Mouse (Mus musculus) liver, embryonic 13.5 days (tissue): ENCODE measurements around the gene Cnpy4. TPM values are rescaled to one million over a fixed set of nuclear protein-coding genes. Genes with fewer than 3 reads are reported as not detected.

ENCODE experiments used
- ATAC-seq: fragments of 200-750 bp; cut with Nextera tagmentation; 2 replicates; pipeline ENCODE4 v1.8.0; 2017; ENCODE audit warnings: low read depth, mild to moderate bottlenecking, moderate number of reproducible peaks, moderate library complexity
- DNase-seq: peaks from one replicate; pipeline ENCODE4 v3.0.0; 2022
- H3K27ac ChIP-seq: fragments of 300-500 bp; sonication (generic); 2 replicates; pipeline ENCODE4 v1.5.1; 2015; ENCODE audit warnings: moderate library complexity, mild to moderate bottlenecking, inconsistent platforms
- H3K27me3 ChIP-seq: fragments of 300-500 bp; sonication (generic); 2 replicates; pipeline ENCODE4 v1.6.1; 2015; ENCODE audit warnings: mild to moderate bottlenecking, inconsistent platforms
- H3K36me3 ChIP-seq: fragments of 300-500 bp; sonication (generic); 2 replicates; pipeline ENCODE4 v1.6.1; 2015; ENCODE audit warnings: mild to moderate bottlenecking, inconsistent platforms
- H3K4me1 ChIP-seq: fragments of 300-500 bp; sonication (generic); replicated peaks from 2 replicates; pipeline ENCODE4 v1.6.1; 2015; ENCODE audit warnings: inconsistent platforms
- H3K4me2 ChIP-seq: fragments of 300-500 bp; sonication (generic); 2 replicates; pipeline ENCODE4 v1.6.1; 2015; ENCODE audit warnings: inconsistent platforms, mild to moderate bottlenecking, moderate library complexity
- H3K4me3 ChIP-seq: fragments of 300-500 bp; sonication (generic); replicated peaks from 2 replicates; pipeline ENCODE4 v1.5.1; 2015; ENCODE audit warnings: mild to moderate bottlenecking, inconsistent platforms
- H3K9ac ChIP-seq: fragments of 300-500 bp; sonication (generic); 2 replicates; pipeline ENCODE4 v1.6.1; 2015; ENCODE audit warnings: mild to moderate bottlenecking, inconsistent platforms
- H3K9me3 ChIP-seq: fragments of 300-500 bp; sonication (generic); replicated peaks from 2 replicates; pipeline ENCODE4 v1.6.1; 2016; ENCODE audit warnings: inconsistent platforms
- WGBS: fragments of 180-500 bp; shearing (Covaris S2); methylation state at CpG from one replicate; pipeline ENCODE4 v1.1.7; 2015; ENCODE audit not compliant: insufficient replicate concordance; 5-methylcytosine and 5-hydroxymethylcytosine counted together
- polyA plus RNA-seq: library from polyadenylated mRNA; unstranded; fragments of >200 nt; fragmentation: Nextera tagmentation; extraction: Ambion mirVana; gene quantifications from 2 replicates; pipeline ENCODE4 v1.2.1, GENCODE M21; 2015

The Cnpy4 gene
- polyA plus RNA-seq, 1 experiment from 2014 or later = 17.6 TPM

DNA sequence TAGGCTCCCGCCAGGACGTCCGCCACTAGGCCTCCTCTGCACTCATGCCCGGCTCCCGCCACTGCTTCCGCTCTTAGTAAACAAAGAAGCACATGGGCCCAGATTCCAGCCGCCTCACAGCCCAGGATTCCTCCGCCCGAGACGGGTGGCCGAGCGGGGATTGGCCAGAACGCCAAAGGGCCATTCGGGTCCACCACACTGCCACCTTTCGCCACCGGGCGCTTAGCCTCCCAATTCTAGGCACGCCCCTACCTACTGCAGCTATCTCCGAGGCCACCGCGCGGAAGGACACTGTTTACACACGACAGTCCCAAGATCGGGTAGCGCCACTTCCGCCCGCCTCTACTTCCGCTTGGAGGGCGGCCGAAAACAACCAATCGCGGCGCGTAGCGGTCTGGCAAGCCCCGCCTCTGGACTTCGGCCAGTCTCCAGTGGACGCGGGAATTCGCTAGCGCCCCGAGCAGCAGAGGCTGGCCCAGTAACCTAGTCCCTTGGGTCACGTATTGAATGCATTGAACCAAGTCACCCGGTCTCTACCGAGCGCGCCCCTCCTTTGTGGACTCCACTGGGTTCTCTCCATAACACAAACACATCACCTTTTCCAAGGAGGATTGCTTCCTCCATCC lies 16.2 kb upstream of the Cnpy4 start:
- peak; percentile 84 for ATAC-seq
- no peaks in the 10 kb centered on the region for H3K27me3 ChIP-seq
- H3K36me3 ChIP-seq = peaks cover 62% of the 10 kb centered on the region
- peaks cover 59% of the 10 kb centered on the region for H3K4me1 ChIP-seq
- H3K9me3 ChIP-seq = no peaks in the 10 kb centered on the region
- DNase-seq = peak; percentile 94
- peak overlapping the region; percentile 92 for H3K4me3 ChIP-seq
- H3K4me2 ChIP-seq = peak overlapping the region; percentile 93
- peak overlapping the region; percentile 99 for H3K27ac ChIP-seq
- under 1% methylated on average over 47 of the region's 47 CpGs for WGBS
- peak overlapping the region; percentile 95 for H3K9ac ChIP-seq

DNA sequence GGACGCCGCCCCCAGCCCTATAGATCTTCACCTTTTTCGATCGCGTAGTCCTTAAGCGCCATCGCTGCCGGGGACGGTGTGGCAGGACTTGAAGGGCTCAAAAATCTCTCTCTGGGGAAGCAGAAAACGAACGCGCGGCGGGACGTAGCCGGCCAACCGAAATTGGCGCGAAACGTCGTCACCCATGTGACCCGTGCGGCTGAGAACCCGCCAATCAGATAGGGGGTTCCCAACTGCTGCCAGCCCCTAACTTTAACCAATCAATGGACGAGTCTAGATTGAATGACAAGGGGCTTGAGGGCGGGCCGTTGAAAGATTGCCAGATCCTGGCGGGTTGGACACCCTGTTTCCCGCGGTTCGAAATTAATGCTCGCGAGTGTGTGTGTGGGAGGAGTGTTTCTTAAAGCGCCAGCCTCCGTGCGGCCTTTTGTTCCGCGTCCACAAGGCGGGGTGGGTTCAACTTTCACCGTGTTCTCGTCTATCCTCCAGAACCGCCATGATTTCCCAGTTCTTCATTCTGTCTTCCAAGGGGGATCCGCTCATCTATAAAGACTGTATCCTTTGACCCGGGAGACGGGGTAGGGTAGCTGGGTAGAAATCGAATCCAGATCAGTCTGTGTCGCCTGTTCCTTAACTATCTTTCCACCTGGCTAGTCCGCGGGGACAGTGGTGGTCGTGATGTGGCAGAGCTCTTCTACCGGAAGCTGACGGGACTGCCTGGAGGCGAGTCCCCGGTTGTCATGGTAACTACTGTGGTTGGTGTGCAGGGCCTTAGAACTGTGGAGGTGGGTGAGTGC lies 15.4 kb upstream of the Cnpy4 start, which contains the start of the genes Ap4m1 and Mcm7:
Gene Ap4m1, plus strand, starts transcription at position 308 of the 797 bp plus-strand sequence.
Gene Mcm7, minus strand, starts transcription at position 728 of the 797 bp plus-strand sequence.
- DNase-seq (peak; percentile 95), ATAC-seq (peak; percentile 84)
- Histone ChIP-seq H3K4me3 (peak within 1 kb of the TSS; percentile 92), H3K4me1 (peaks cover 53% of the 10 kb centered on the region), H3K36me3 (peaks cover 62% of the 10 kb centered on the region), H3K4me2 (peak within 1 kb of the TSS; percentile 93), H3K27ac (peak within 1 kb of the TSS; percentile 99), H3K9me3 (no peaks in the 10 kb centered on the region), H3K27me3 (no peaks in the 10 kb centered on the region), H3K9ac (peak within 1 kb of the TSS; percentile 95)
- WGBS = under 1% methylated on average over 54 of the region's 54 CpGs

DNA sequence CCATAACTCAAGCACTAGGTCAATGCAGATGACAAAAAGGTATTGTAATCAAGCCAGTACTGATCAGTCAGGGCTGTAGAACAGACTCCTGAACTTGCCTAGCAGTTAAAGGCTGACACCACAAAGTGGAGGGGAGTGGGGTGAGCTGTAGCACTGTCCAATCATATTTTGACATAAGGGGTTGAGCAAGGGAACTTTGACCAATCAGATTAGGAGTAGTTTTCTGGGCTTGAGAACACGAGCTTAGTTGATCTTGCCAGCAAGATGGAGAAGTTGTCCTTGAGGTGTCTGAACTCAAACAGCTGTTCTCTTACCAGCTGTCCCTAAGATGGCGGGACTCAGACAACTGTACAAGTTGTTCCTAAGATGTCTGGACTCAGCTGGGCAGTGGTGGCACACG lies 14.1 kb upstream of the Cnpy4 start:
- no peaks in the 10 kb centered on the region for H3K27me3 ChIP-seq
- peak overlapping the region; percentile 99; the same call in 1 of the 2 replicates for H3K27ac ChIP-seq
- DNase-seq = no peak
- peaks cover 62% of the 10 kb centered on the region for H3K36me3 ChIP-seq
- peak overlapping the region; percentile 92 for H3K4me3 ChIP-seq
- peaks cover 43% of the 10 kb centered on the region for H3K4me1 ChIP-seq
- 64% methylated on average over 3 of the region's 3 CpGs for WGBS
- peak overlapping the region; percentile 93 for H3K4me2 ChIP-seq
- H3K9ac ChIP-seq = peak overlapping the region; percentile 95
- H3K9me3 ChIP-seq = no peaks in the 10 kb centered on the region
- no peak for ATAC-seq

DNA sequence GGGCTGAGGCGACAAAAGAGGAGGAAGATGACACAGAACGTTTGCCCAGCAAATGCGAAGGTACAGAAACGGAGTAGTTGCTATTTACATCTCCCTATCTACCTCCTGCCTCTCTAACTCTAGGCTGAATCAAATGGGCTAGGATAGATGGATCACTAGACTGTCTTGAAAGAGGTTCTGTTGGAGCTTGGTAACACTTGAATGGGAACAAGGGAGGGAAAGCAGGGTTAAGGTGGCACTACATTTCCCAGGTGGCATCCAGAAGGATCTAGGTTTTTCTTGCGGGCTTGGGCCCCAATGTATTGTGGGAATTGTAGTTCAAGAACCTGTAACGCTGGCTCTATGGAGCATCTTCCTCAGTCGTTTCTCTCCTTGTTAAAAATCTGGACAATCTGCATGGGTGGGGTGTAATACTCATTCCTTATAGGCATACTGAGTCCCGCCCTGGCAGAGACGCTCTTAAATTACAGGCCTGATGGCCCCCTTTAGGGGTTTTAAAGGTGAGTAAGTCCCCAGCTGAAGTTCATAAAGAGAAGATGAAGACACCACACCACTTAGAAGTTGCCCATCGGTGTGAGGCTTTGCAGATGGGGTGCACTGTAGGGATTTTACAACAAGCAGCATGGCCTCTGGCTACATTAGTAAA lies 499 bp downstream of the Cnpy4 start:
- ATAC-seq (peak; percentile 79), DNase-seq (peak; percentile 67)
- Histone ChIP-seq H3K9me3 (no peaks in the 10 kb centered on the region), H3K27me3 (no peaks in the 10 kb centered on the region), H3K4me1 (peaks cover 36% of the 10 kb centered on the region), H3K36me3 (peaks cover 36% of the 10 kb centered on the region), H3K4me3 (peak overlapping the region; percentile 81), H3K27ac (peak overlapping the region; percentile 84), H3K9ac (peak overlapping the region; percentile 84), H3K4me2 (peak overlapping the region; percentile 84)
- WGBS = under 1% methylated on average over 10 of the region's 10 CpGs

DNA sequence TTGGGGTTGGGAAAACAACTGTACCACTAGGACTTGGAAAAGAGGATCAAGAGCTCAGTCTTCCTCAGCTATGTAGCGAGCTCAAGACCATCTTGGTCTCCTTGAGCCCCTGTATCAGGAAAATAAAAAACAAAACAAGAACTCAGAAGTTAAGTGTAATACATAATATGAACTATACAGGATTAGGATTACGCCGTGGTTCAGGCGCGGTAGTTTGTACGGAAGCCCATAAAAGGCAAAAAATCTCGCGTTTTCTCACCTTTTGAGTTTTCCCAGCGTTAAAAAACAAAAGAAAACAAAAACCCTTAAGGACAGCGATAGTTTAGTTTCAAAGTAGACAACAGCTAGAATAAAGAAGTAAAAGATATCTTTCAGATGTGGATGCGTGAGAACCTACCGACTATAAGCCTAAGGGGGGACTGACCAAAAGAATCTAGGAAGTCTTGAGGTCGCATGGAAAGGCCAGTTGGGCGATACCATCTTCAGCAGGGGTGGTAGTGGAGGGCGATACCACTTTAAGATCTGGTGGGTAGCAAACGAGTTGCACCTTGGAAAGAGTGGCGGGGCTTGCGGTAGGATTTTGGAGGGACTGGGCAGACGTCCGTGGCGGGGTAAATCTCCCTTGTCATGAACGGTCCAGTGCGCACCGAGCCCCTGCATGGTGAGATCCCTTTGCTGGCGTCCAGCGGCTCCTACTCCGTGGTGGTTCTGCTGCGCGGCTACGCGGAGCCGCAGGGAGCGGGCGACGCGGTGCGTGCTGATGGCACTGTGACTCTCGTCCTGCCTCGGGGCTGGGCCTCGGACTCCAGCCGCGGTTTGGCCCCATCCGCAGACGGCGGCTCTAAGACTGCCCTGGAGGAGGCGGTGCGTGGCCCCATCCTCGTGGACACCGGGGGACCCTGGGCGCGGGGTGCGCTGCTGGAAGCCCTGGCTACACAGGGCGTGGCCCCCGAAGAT lies 6.8 kb downstream of the Cnpy4 start, which contains the start of gene Mblac1:
Gene Mblac1, plus strand, starts transcription at position 544 of the 957 bp plus-strand sequence.
- Histone ChIP-seq H3K4me1 (peaks cover 20% of the 10 kb centered on the region), H3K36me3 (peaks cover 20% of the 10 kb centered on the region), H3K9ac (peak within 1 kb of the TSS; percentile 87), H3K9me3 (no peaks in the 10 kb centered on the region), H3K27me3 (no peaks in the 10 kb centered on the region), H3K27ac (peak within 1 kb of the TSS; percentile 77), H3K4me3 (peak within 1 kb of the TSS; percentile 76), H3K4me2 (peak within 1 kb of the TSS; percentile 98)
- DNase-seq (peak; percentile 80), ATAC-seq (peak; percentile 85)
- 6% methylated on average over 54 of the region's 54 CpGs for WGBS

DNA sequence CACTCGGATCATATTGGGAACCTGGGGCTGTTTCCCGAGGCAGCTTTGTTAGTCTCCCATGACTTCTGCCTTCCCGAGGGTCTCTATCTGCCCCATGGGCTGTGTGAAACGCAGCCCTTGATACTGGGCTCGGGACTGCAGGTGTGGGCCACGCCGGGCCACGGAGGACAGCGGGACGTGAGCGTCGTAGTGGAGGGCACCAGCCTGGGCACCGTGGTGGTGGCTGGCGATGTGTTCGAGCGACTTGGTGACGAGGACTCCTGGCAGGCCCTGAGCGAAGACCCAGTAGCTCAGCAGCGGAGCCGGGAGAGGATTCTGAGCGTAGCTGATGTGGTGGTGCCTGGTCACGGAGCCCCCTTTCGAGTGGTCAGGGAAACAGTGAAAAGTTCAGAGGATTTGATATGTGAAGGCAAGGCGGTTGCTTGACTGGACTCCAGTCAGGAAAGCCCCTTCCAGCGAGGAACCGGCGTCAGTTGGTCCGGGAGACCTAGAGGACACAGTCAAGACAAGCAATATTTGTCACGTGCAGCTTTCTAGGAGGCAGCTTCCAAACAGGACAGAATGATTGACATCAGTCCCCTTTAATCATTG lies 7.6 kb downstream of the Cnpy4 start:
- peaks cover 20% of the 10 kb centered on the region for H3K4me1 ChIP-seq
- H3K9me3 ChIP-seq = no peaks in the 10 kb centered on the region
- ATAC-seq = peak; percentile 56
- H3K4me2 ChIP-seq = peak overlapping the region; percentile 98
- peak overlapping the region; percentile 87 for H3K9ac ChIP-seq
- peaks cover 20% of the 10 kb centered on the region for H3K36me3 ChIP-seq
- H3K4me3 ChIP-seq = peak overlapping the region; percentile 76
- no peaks in the 10 kb centered on the region for H3K27me3 ChIP-seq
- DNase-seq = no peak
- H3K27ac ChIP-seq = peak overlapping the region; percentile 77
- WGBS = 2% methylated on average over 29 of the region's 29 CpGs

DNA sequence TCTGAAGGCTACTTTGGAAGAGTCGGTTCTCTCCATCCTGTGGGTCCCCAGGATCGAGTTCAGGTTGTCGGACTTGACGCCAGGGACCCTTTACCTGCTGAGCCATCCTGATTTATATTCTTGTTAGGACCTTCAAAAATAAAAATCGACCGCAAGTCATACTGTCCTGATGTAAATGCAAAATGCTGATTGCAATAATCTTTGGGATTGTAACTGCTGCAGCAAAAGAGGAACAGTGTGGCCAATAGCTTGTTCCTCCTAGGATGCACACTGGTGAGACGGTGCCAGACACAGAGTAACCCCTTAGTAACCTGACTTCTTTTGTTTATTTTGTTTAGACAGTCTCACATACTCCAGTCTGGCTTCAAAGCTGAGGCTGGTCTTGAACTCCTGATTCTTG lies 8.2 kb downstream of the Cnpy4 start:
- no peak overlapping the region for H3K27ac ChIP-seq
- ATAC-seq = no peak
- peak overlapping the region; percentile 98 for H3K4me2 ChIP-seq
- peak overlapping the region; percentile 76; the same call in 1 of the 2 replicates for H3K4me3 ChIP-seq
- H3K36me3 ChIP-seq = peaks cover 18% of the 10 kb centered on the region
- DNase-seq = no peak
- no peaks in the 10 kb centered on the region for H3K9me3 ChIP-seq
- WGBS = 66% methylated on average over 7 of the region's 7 CpGs
- H3K27me3 ChIP-seq = no peaks in the 10 kb centered on the region
- peaks cover 20% of the 10 kb centered on the region for H3K4me1 ChIP-seq
- 0 out of 2 replicates have a peak overlapping the region, but pooled peaks have one; percentile 87 for H3K9ac ChIP-seq

DNA sequence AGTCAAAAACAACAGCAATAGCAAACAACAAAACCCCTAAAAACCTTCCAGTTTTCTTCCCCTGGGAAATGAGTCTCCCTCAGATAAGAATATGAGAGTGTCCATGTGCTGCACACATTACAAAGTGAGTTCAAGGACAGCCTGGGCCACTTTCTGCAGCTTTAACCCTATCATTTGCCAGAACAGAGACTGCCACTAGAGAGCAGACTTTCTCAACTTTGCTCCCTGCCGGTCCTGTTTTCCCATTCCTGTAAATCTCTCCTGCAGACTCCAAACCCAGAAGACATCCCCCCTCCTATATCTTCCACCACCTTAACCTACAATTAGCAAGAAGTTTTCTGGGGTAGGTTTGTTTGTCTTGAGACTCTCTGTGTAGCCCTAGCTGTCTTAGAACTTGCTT lies 12.3 kb downstream of the Cnpy4 start:
- 14% methylated on average over 1 of the region's 1 CpGs for WGBS
- Histone ChIP-seq H3K36me3 (no peaks in the 10 kb centered on the region), H3K27me3 (no peaks in the 10 kb centered on the region), H3K4me2 (no peak overlapping the region), H3K4me1 (peaks cover 11% of the 10 kb centered on the region), H3K27ac (no peak overlapping the region), H3K4me3 (no peak overlapping the region), H3K9ac (no peak overlapping the region), H3K9me3 (peaks cover 3% of the 10 kb centered on the region; the same call in 1 of the 2 replicates)
- ATAC-seq = no peak
- no peak for DNase-seq

DNA sequence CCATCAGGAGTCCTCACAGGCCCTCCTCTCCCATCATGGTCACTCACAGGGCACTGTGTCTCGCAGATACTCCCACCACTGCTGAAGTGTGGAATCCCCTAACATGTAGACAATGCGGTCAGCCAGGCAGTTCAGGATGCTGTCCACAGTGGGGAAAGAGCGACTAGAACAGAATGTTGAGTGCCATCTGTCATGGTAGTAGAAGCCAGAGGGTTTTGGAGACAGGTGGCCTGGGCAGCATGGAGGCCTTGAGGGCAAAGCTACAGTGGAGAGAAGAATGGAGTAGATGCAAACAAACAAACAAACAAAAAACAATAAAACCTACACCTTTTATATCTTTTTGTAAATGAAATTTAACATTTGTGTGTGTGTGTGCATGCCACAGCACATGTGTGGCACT lies 14.8 kb downstream of the Cnpy4 start:
- Histone ChIP-seq H3K4me2 (no peak overlapping the region), H3K36me3 (no peaks in the 10 kb centered on the region), H3K27ac (no peak overlapping the region), H3K27me3 (no peaks in the 10 kb centered on the region), H3K4me3 (no peak overlapping the region), H3K9ac (no peak overlapping the region), H3K4me1 (no peaks in the 10 kb centered on the region), H3K9me3 (peaks cover 7% of the 10 kb centered on the region; the same call in 1 of the 2 replicates)
- no peak for DNase-seq
- ATAC-seq = no peak
- WGBS = 71% methylated on average over 3 of the region's 3 CpGs

DNA sequence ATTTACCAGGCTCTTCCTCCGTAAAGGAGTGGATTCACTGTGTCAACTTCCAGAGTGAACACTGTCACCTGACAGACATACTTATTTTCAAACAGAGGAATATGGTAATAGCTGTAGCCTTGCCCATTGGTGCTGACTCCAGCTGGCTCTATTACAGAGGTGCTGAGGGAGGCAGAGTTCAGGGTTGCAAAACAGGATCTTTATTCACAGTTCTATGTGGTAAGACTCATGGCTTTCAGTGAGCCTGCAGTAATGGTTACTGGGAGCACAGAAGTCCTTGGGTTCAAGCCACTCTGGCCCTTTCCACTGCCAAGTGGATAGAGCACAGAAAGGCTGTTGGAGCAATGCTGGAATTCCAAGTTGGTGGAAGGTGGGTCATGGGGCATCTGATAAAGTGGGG lies 20.0 kb downstream of the Cnpy4 start:
- H3K4me3 ChIP-seq = no peak overlapping the region
- WGBS = 62% methylated on average over 1 of the region's 1 CpGs
- DNase-seq (no peak), ATAC-seq (no peak)
- H3K27ac ChIP-seq = no peak overlapping the region
- no peak overlapping the region for H3K9ac ChIP-seq
- no peaks in the 10 kb centered on the region for H3K27me3 ChIP-seq
- H3K9me3 ChIP-seq = peaks cover 7% of the 10 kb centered on the region; the same call in 1 of the 2 replicates
- H3K36me3 ChIP-seq = no peaks in the 10 kb centered on the region
- H3K4me1 ChIP-seq = no peaks in the 10 kb centered on the region
- H3K4me2 ChIP-seq = no peak overlapping the region
